Mouse (Mus musculus): ENCODE results near the gene Ccdc130.

The Ccdc130 gene

DNA sequence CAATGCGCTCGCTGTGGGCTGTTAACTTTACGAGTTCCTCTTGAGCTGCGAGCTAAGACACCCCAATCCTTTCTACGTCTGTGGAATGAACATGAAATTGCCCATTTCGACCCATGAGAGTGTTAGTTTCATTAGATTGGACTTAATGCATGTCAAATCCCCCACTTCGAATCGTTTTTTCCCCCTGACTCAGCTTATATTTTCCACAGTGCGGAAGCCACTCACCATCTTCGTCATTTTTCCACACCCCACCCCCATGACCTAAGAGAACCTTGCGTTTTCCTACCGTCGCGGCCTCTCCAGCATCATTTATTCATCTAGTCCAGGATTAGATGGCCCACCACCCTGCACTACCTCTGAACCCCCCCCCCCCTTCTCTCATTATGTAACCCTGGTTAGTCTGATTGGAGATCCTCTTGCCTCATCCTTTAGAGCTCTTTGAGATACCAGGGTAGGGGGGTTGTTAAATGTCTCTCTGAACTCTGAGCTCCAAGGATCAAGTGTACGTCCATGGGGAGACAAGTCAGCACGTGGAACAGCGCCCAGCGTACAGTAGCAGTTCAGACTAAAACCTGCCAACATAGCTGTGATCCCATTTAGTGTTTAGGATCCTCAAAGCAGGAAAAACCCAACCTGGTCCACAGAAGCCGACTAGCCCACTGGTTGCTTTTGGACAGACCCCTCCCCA lies 32.5 kb downstream of the Ccdc130 start:
- DNase-seq (ENCODE audit: low spot score in 2 of 2), result no peak

DNA sequence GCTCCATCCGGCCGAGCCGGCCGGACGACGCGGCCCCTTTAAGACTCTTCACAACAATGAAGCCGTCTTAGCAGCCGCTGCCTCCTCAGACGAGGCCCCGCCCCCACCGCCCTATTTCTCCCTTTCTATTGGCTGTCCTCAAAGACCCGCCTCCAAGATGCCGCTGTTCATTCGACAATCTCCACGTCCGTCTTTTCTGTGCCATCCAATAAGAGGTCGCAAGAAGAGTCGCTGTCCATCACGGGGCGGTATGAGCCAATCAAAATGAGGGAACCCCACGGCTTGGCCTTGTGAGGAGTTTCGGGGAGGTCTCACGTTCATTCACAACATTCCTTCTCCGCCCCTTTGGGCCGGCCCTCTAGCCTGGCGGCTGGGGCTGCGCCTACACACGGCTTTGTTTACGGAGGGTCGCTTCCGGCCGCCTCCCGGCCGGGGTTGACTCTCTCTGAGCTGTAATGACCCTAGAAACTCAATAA lies 33.1 kb downstream of the Ccdc130 start, which contains the start of gene Zswim4:
Zswim4 (minus strand) TSS at position 58 of the 476 bp plus-strand sequence.
- DNase-seq (ENCODE audit: low spot score in 2 of 2), result peak; percentile 96 to 98

DNA sequence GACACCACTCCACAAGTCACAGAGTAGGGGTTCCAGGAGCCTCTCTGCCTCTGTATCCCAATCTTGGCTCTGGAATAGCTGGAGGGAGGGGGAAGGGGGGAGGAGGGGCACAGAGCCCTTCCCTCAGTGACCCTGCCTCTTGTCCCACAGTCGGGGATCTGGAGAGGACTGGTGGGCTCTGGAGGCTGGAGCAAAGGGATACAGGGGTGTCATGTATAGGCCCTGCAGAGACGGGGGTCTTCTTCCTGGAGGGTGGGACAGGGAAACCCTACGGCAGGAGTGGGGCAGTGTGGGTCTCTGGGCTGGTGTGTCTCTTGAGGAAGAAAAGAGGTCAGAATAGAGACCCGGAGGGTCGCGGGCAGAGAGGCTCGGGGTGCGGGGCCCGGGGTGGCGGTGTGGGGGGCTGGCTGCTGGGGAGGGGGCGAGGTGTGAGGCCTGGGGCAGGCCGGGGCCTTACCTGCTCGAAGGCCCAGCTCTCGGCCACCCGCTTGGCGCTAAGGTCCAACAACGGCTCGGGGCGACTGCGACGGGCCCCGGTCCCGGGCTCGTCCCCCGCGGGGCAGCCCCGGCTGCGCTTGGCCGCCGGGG lies 33.7 kb downstream of the Ccdc130 start:
- no peak for DNase-seq (ENCODE audit: low spot score in 2 of 2)

DNA sequence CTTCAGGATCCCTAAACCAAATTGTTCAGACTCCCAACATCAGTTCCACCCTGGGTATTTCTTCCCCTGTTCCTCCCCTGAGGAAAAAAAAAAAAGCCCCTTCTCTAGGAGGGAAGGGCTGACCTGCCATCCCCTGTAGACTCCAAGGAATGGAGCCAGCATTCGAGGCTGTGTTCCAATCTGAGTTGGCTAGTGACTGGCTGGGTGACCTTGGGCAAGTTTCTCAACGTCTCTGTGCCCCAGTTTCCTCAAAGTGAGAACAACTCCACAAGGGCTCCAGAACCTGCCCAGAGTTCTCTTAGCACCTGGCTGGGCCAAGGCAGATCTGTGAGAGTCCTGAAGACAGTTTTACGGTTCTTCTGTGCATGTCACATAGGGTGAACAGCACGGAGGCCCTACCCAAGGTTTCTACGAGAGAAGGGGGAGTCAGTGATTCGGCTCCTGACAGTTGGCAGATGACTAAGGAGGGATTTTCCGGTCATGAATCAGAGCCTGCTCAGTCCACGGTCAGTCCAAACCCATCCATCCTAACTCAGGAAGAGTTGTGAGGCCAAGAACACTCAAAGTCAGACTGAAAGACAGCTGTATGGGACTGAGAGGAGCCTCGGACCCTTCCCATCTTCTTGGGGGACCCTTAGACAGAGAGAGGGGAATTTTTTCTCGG lies 34.3 kb downstream of the Ccdc130 start:
- no peak for DNase-seq (ENCODE audit: low spot score in 2 of 2)

DNA sequence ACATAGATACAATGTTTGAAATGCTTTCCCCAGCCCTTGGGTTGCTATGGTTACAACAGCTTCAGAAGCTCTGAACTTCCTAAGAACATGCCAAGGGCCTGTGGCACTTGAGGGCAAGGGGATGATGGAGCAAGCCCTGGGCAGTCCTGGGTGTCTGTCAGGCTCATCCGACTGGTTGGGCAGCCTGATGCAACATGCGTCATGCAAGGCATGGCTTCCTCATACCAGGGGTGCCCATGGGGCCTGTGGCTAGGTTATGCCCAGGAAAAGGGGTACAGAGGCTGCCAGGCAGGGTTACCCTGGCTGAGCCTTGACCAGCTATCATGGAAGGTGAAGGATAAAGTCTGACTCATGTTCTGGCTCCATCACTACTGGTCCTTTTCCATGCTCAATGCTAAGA lies 37.1 kb downstream of the Ccdc130 start:
- no peak for DNase-seq (ENCODE audit: low spot score in 2 of 2)

DNA sequence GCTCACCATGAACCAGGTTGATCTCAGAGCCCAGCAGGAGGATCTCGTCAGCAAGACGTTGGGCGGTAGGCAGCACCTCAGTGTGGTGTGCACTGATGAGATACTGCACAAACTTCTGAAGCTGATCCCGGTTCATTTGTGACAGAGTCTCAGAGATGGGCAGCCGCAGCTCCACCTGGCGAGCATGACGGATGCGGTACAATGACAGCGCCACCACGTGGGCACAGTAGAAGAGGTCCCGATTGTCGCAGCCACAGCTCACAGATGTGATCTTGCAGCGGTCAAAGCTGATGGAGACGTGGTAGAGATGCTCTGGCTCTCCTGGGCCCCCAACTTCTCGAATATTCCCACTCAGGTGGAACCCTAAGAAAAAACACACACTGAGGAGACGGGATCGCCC lies 39.4 kb downstream of the Ccdc130 start:
- DNase-seq (ENCODE audit: low spot score in 2 of 2), result no peak

DNA sequence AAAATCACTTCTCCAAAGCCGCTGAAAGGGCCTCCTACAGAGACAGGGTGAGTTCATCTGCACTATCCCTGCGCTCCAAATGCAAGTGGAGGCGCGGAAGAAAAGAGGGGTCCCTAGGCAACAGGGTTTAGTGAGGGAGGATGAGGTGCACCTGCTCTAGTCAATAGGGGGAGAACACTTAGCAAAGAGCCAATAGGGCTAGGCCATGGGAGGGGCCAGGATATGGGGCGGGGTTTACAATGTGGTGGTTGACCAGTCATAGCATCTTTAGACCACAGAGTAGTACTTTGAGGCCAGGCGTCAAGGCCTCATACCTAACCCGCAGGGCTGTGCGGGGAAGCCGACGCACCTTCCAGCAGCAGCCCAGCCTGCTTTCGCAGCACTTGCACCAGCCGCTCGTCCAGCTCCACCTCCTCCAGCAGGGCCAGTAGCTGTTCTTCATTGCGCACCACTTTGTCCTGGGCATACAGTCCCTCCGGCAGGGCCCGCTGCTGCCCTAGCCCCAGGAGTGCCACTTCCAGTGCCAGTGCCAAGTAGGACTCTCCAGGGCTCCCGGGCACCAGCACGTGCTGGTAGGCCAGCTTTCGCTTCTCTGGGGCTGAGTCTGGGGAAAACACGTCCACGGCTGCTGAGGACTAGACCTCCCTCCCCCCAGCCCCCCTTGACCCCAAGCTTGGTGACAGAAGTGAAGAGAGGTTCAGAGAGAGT lies 46.7 kb downstream of the Ccdc130 start:
- no peak for DNase-seq (ENCODE audit: low spot score in 2 of 2)

DNA sequence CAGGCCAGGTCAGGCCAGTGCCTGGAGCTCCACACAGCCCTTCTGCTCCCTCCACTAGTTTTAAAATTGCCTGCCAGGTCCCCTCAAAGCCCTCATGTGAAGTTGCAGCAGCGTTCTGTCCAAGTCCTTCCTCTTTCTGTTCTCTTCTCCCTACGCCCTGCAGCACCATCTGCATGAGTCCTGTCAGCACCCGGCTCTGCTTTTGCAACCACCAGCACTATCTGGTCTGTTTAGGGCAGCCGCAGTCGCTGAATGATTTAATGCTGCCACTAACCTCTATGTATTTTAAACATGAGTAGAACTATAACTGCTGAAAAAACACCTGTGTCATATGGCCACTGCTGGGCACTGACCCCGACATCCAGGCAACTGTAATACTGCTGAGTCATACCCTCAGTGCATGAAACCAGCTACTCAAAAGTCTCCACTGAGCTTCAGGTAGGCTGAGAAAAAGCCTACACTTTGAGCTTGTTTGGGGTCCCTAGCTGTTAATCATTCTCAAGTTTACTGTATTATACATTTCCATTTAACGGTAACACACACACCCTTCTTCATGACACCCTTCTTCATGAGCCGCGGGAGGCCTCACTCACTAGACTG lies 47.5 kb downstream of the Ccdc130 start:
- DNase-seq (ENCODE audit: low spot score in 2 of 2), result peak in 1 of 2 experiments; percentile 31

DNA sequence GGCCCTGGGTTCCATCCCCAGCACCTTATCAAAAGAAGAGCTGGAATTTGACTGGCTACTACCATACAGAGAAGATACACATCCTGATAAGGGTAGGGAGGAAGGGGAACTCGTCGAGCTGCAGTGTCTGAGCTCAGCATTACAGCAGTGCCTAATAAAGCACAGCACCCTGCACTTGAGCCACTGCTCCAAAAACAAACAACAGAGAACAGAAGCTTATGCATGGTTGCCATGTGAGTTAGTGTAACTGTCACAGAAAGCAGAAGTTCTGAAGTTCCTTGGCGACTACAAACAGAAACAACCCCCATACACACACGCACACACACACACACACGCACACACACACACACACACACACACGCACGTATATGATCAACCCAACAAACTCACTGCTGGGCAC lies 50.1 kb downstream of the Ccdc130 start:
- peak in 1 of 2 experiments; percentile 15 for DNase-seq (ENCODE audit: low spot score in 2 of 2)

DNA sequence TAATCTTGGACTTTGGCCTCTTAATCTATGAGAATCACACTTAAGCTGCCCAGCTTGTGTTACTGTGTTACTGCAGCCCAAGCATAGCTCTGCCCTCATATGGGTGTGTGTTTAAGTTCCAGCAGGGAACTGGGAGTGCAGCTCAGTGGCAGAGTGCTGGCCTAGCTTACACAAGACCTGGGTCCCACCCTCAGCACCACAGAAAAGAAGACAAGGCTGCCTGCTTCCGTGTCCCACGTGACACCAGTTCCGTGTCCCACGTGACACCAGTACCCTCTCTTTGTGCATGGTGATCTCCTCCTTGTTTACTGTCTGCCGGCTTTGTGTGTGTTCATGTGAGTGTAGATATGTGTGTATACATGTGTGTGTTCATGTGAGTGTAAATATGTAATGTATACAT lies 52.0 kb downstream of the Ccdc130 start:
- DNase-seq (ENCODE audit: low spot score in 2 of 2), result peak in 1 of 2 experiments; percentile 9

DNA sequence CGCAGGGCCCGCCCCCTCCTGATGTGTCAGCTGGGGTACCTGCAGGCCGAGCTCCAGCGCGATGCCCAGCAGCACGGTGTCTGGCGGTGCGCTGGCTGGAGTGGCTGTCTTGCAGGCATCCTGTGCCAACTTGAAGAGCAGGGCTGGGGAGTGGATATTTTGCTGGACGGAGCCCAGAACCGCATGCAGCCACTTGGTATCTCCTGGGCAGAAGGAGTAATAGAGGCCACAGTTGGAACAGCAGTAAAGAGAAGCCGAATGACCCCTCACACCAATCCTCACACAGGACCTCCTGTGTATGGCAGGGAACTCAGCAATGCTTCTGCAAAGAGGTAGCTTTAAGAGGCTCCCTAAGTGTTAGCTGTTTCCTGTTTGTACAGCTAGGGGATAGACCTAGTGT lies 53.0 kb downstream of the Ccdc130 start:
- DNase-seq (ENCODE audit: low spot score in 2 of 2), result no peak

DNA sequence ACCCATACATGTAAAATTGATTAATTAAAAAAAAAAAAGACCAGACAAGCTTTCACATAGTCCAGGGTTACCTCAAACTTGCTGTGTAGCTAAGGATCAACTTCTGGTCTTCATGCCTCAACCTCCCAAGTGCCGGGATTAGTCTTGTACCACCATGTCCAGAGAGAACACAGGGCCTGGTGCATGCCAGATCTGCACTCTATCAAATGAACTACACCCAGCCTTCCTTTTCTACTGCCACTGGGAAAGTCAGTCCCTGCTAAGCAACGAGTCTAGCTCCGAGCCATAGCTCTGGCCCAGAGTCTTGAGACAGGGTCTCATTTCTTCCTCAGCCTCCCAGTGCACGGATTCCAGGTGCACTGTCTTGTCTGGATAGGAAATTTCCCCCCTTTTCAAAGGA lies 56.9 kb downstream of the Ccdc130 start:
- no peak for DNase-seq (ENCODE audit: low spot score in 2 of 2)

DNA sequence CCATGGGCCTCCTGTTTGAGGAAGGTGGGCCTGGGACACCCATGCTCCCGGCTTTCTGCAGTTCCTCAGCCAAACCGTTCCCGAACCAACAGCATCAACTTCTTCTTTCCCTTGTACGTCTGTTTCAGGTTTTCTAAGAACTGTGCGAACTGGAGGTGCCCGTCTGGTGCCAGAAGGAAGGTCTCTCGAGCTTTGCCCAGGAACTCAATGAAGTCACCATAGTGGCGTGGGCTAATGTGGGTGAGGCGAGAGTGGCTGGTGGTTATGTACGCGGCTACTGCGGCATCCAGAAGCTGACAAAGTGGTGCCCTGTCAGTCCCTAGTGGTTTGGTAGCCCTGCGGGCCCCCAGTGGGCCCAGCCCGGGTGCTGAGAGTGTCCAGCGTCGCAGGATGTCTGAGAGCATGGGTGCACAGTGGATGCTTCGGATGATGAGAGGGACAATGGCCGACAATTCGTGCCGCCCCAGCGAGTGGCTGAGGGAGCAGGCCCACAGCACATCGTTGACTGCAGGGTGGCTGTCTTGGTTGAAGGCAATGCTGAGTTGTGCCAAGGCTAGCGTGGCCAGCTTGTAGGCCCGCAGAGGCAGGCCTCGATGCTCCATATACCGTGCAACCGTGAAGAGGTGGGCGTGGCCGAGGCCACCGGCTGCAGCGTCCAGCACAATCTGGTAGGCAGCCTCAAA lies 58.2 kb downstream of the Ccdc130 start:
- DNase-seq (ENCODE audit: low spot score in 2 of 2), result no peak

DNA sequence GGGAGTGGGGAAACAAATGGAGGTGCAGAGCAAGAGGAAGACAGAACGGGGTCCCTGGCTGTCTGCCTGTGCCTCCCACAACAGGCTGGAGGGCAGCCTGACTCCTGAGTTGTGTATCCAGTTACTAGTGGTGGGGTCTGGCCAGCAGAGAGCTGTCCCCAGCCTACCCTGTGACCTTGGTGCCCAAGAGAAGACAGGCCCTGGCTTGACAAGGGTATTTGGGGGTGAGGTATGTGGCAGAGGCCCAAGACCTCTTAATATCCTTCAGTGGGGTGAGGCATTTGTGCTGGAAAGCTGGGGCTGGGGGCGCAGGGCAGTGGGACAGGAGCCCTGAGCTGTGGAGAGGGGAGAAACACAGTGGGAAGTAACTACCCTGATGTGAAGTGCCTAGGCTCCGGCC lies 59.0 kb downstream of the Ccdc130 start:
- no peak for DNase-seq (ENCODE audit: low spot score in 2 of 2)

DNA sequence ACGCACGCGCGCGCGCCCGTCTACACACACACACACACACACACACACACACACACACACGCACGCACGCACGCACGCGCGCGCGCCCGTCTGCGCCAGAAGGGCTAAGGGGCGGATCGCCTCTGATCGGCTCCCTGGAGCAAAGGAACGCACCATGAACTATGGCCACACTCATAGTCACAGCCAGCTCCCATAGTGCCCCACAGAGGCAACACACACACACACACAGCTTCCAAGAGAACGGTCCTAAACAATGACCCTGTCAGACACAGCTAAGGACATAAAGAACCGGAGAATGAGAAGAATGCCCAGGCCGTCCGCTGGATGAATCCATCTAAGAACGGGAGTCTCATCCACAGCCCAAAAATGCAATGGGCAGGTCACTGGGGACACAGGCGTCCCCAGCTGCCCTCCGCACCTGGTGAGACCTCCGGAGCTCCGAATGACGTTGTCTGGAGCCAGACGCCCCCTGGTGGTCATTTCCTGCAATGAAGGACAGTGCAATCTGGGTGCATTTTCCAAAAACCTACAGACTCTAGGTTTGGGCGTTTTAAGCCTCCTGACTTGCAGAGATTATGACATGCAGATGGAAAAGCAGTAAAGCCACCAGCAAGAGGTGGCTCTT lies 59.9 kb downstream of the Ccdc130 start:
- peak; percentile 68 to 74 for DNase-seq (ENCODE audit: low spot score in 2 of 2)

DNA sequence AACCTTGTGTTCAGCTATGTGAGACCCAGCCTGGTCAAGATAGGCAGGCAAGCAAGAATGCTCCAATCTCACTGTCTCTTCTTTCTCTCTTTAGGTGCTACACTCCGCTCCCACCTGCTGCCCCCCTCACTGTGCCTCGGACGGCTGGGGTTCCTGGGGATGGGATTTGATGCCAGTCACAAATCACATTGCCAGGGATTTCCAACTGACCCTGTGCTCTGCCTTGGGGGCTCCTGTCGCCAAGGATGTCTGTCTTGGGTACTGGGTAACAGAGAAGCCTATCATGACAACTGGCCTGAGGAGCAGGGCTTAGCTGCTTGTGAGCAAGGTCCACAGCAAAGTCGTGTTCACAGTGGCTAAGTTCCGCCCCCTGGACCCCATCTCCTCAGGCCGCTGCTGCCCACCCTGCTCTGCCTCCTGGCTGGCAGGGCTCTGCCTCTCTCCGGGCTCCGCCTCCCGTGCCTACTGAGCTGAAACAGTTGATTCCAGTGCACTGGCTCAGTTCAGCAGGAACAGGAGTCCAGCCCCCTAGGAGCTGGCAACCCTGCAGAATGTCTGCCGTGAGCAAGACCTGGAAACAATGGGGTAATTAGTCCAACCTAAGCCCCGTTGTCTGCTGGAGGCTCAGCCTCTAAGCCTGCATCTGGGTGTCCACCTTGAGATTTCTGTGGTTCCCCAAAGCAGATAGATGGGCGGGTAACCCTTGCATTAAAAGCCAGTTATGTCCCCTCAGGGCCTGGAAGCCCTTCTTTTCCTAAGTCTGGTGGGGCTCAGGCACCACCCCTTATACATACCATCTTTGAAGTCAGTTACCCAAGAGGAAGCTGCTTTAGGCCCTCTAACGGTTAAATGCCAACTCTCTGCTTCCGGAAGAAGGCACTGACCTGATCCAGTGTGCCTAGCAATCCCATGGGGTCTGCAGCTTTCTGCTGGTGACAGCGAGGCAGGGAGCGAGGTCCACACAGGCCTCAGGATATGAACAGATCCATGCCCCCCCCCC lies 61.5 kb downstream of the Ccdc130 start:
- DNase-seq (ENCODE audit: low spot score in 2 of 2), result no peak

DNA sequence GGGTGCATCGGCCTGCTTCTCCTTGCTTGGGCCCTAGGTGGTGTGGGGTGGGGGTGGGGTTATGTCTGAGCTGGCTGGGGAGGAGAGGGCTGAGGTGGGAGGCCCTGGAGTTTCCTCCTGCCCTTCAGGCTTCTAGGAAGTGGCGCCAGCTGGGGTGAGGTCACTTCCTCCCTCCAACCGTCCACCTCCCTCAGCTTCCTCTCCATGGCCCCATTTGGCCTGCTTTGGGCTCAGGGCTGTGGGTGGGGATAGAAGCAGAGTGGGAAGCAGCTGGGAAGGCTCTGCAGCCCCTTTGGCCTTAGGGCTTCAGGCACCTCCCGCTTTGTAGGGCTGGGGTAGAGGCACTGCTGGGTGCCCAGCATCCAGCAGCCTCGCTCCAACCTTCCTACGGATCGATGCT lies 62.4 kb downstream of the Ccdc130 start:
- peak; percentile 35 to 56 for DNase-seq (ENCODE audit: low spot score in 2 of 2)
